Mouse (Mus musculus) kidney, postnatal 14 days (tissue): ENCODE measurements at regions not wholly inside any gene's neighbourhood (a gene's known extent, or its start where the extent isn't known, plus 50 kb on each side); places are given as distances from the start of the nearest gene placed in this dataset.
"Not testable (repeated sequence)": the region's sequence is repeated elsewhere in the genome, so short reads cannot be mapped to it uniquely, and the experiment has no call there.

Source experiments
- DNase-seq: peaks from one replicate; pipeline ENCODE4 v3.0.0; 2022; ENCODE audit warnings: mixed read lengths

DNA sequence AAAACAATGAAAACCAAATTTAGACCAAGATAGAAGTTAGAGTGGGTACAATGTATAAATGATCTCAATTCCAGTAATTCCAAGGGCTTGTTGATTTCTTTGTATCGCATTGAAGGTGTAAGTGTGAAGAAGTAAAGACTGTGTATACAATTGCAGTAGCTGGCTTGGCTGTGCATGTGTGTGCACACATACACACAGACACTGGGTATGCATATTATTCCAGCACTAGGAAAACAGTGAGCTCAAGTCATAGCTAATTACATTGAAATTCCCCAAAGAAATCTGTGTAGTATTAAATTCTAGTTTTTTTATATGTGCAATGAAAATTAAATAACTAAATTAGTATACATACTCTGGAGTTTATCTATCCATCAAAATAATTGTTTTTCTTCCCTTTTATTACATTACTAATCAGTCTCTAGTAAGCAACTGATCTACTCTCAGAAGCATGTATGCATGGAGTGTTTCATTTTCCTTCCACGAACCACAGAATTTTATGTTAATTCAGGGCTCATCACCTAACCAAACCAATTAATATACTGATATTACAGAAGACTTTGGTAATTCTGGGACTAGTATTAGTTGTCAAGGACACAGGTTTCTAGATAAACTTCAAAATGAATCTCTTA is 56.5 kb downstream of the Gm8797 start:
- DNase-seq, result no peak

DNA sequence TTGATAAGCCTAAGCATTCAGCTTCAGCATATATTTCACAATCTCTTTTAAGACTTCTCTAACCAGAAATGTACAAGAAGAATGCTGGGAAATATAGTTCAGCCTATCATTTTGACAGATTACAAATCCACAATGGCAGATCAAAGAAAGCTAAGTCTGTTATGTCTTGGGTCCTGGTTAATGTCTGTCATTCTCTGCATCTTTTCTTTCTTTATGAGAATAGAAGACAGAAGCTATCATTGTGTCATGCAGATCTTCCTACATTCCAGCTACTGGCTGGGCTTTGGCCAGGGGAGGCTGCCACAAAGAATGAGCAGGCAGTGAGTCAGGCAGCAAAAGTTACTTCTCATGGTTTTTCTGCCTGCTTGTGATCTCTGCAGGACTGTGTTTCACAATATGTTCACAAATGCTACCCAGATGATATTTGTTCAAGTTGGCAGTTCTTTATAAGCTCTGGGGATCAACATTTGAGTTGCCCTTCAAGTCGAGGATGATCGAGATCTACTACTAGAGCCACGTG is 60.5 kb downstream of the Gm8797 start:
- DNase-seq, result no peak

DNA sequence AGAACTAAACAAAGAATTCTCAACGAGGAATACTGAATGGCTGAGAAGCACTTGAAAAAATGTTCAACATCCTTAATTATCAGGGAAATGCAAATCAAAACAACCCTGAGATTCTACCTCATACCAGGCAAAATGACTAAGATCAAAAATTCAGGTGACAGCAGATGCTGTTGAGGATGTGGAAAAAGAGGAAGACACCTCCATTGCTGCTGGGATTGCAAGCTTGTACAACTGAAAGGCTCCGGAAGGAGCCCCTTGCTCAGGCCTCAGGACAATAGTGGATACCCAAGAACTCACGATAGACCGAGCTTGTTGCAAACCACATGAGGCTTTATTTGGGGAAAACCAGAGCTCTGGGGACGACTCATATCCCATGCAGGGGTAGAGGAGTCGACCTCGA is 69.6 kb downstream of the Gm8797 start:
- DNase-seq, result not testable (repeated sequence)

DNA sequence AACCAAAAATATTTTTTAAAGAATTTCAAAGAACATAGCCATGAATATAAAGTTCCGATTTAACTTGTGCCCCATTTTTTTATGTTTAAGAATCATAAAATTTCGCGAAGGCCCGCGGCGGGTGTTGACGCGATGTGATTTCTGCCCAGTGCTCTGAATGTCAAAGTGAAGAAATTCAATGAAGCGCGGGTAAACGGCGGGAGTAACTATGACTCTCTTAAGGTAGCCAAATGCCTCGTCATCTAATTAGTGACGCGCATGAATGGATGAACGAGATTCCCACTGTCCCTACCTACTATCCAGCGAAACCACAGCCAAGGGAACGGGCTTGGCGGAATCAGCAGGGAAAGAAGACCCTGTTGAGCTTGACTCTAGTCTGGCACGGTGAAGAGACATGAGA is 109.6 kb downstream of the Gm8797 start:
- peak; percentile 100 for DNase-seq

- DNase-seq, result no peak
Observed at GRCm38 (mm10) chr3:5870407-5870806, 119.8 kb downstream of the Gm8797 start.

GRCm38 (mm10) chr3:5879113-5879512 is 128.5 kb downstream of the Gm8797 start:
- no peak for DNase-seq

DNA sequence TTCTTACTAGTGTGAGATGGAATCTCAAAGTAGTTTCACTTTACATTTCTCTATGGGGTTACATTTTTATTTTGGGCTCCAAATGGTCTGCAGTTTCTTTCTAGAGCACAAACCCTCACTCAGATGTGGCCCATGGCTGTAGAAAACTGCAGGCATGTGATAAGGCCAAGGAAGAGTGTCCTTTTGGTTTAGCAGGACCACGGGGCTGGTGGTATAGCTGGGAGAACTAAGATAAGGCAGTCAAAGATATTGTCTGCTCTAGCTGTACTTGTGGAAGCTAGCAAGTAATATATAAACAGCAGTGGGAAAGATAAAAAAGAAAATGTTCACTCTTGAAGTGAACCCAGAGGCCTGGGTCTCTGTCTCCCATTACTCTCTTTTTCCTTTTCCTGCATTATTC is 166.9 kb downstream of the Gm8797 start:
- DNase-seq, result no peak

DNA sequence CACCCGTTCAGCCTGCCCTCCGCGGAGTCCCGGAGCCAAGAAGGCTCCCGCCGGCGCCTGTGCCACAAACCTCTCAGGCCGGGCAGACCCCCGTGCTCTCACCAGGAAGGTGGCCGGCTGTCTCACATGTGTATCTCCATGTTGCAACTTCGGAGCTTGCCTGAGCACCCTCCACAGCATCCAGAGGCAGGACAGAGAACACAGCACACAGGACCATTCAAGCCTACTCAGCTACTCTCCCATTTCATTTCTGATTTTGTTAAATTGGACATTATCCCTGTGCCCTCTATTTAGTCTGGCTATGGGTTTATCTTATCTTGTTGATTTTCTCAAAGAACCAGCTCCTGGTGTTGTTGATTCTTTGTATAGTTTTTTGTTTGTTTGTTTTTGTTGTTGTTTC is 199.6 kb downstream of the Gm8797 start:
- not testable (repeated sequence) for DNase-seq

DNA sequence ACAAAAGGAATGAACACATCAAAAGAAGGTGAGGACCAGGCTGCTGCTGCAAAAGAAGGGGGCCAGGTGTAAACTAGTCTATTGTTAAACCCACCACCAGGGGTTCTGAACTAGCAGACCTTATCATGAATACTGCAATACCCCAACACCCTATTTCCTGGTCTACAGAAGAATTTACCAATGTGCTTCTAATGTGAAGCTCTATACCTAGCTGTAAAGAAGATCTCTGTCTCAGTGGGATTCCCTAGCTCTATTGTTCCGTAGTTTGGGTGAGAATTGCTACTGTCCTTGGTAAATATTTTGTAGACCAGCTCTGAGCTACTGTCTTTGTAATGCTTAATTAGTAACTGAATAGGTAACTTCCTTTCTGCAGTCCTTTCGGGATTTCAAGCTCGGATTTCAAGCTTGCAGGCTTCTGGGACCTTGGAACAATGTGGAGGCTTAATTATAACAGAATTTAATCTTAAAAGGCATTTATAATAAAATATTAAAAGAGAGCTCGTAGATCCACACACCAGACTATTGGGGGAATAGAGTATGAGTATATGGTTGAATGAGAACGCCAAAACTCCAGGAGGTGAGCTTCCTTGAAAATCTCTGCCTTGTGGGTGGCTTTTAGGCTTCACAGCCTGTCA is 238.5 kb downstream of the Gm8797 start:
- DNase-seq, result not testable (repeated sequence)

- no peak for DNase-seq
Observed at GRCm38 (mm10) chr3:6004423-6004822, 253.8 kb downstream of the Gm8797 start.

GRCm38 (mm10) chr3:6018749-6019148 is 268.1 kb downstream of the Gm8797 start:
- DNase-seq, result no peak

DNA sequence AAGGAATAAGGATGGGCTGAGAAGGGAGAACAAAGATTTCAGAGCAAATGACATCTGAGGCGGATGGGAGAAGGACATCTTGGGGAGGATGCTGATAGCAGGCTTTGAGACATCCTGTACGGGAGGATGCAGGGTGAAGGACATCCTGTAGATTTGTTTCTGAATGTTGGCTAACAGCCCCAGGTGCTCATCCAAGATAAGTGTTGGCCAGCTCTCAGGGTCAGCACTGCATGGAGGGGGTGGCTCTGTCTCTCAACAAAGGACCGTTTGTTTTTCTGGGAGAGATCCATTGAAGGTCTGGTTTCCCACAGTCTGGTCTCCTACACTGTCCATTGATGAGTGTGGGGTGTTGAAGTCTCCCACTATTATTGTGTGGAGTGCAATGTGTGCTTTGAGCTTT is 290.7 kb downstream of the Gm8797 start:
- not testable (repeated sequence) for DNase-seq

DNA sequence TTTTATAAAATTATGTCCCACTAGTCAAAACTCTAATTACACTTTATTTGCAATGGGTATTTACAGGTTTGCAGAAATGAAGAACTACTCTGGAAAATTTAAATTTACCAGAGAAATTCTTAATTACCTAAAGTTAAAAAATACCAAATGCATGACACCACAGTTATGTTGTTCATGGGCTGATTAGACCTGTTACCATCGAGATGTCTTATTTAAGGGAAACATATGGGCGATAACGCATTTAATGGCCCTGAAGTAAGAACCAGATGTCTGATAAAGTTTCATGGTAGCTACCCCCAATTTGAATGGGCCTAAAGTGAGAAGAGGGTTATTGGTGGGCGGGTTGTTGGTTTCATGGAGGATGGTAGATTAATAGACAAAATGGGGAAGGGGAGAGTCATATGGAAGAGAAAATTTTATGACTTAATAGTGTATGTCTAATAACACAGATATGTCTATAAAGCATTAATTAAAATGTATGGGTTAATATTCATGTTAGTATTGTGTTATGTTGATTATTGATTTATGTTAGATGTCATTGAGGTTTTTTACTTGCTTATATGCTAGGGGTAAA is 299.0 kb downstream of the Gm8797 start:
- no peak for DNase-seq

DNA sequence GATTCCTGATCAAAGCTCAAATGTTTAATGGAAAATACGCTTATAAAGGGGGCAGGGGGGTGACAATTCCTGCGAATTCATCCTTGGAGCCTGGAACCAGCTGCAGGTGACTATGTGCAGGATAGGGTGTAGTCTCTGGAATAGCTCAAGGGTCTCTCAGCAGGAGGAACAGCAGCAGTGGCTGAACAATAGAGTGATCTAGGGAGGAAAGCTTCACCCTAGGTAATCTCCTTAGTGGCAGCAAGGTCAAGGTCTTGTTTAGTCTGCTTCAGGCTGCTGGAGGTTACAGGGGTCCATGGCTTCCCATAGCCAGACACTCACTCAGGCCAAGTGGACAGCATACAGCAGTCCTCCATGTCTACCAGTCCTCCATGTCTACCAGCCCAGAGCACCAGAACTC is 301.3 kb downstream of the Gm8797 start:
- no peak for DNase-seq

- DNase-seq, result no peak
Observed at GRCm38 (mm10) chr3:6083855-6084254, 333.2 kb downstream of the Gm8797 start.

DNA sequence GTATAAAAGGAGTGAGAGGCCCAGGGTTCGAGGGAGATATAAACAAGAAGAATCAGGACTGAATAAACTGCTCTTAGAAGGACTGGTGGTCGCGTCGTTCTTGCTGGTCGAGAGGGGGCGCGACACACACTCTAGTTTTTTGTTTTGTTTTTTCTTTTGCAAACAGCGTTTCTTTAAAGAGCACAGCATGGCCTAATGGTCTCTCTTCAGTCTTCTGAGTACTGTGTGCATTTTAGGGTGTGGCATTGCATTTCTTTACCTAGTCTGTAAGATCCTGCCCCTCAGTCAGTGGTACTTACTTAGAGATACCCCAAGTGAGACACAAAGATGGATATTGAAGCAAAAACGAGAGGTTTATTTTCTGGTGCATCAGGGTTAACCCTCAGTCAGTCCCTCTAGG is 336.7 kb downstream of the Gm8797 start:
- no peak for DNase-seq

DNA sequence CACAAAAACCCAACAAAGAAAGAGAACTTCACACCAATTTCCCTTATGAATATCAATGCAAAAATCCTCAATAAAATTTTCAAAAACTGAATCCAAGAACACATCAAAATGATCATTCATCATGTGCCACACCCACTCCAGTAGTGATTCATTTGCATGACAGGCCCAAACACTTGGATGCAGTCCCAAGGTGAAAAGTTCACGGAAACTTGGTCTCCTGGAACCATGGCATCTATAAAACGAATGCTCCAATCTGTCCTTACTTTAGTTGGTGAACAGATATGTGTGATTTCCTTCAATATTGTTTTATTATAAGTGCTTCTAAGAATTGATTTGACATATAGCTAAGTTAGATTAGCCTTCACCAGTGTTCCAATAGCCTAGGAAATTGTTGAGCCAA is 343.3 kb downstream of the Gm8797 start:
- no peak for DNase-seq

DNA sequence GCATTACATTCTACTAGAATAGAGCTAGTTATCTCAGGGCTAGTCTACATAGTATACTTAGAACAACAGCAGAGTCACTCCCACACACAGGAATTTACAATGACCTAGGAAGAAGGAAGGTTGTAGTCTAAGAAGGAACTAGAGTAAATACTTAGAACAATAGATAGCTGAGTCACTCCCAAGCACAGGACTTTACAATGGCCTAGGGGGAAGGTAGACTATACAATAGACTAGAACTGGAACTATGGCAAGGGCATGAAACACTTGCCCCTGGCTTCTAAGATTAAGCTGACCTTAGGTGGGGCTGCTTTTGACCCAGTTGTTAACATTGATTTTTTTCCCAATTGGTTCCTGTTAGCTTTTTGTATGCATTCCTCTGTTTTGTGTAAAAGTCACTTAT is 343.8 kb downstream of the Gm8797 start:
- not testable (repeated sequence) for DNase-seq

GRCm38 (mm10) chr3:6100863-6101262 is 350.3 kb downstream of the Gm8797 start:
- DNase-seq, result no peak

DNA sequence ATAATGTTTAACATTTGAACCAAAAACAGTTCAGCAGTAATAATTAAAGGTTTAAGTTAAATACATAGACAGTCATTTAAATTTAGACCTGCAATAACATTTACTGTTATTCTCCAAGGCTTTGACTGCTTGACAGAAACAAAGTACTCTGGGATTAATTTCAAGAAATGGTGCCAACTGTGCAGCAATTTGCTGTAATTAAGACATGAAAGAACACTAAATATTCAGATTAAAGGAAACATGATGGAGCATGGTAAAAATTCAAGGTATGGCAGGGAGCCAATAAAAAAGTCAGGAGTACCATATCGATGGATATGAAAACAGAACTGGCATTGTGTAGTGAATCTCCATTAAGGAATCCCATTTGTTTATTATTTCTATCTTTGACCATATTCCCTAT is 352.3 kb downstream of the Gm8797 start:
- DNase-seq, result no peak

DNA sequence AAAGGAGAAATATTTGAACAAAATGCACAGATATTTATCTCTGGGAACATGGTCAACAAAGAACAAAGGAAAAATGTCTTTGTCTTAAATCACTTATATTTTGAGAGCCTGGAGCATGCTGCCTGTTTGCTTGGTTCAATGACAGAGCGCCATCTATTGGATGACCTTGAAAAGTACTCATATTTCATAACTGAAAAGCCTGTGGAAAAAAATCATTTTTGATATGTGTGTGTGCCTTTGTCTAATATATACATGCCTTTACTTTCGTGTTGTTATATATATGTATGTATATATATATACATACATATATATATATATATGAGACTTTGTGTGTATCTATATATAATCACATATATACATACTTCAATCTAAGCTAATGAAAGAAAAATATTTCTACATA is 356.1 kb downstream of the Gm8797 start:
- no peak for DNase-seq

DNA sequence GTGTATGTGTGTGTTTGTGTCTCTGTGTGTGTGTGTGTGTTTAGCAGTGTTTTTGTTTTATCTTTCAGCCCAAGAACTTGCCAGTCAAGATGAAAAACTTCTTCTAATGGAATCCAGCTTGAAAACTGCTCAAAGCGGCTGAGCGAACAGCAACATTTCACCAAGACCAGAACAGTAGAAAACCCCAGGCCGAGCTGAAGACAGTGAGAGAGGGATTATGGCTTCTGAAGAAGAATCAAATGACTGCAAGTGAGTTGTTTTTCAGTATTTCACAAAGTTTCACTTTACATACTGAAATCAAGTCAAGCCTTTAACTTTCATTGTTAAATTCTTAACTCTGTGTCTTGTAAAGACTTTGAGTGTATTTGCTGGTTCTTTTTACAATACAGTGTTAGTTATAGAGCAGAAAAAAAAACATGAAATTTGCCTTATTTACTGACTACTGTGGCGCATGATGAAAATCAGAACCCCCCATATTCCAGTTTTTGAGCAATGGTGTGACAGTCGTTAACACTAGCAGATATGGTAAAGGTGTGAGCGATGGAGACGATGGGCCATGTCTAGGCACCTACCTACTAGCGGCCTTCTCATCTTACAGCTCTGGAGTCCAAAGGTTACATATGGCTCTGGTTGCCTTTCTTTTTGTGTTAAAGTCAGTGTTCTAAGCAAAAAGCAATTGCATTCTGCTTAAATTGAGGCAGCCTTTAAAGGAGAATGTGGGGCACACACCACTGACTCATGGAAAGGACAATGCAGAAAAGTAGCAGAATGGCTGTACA is 357.0 kb downstream of the Gm8797 start:
- DNase-seq, result no peak

- no peak for DNase-seq
Observed at GRCm38 (mm10) chr3:6118721-6119120, 368.1 kb downstream of the Gm8797 start.

DNA sequence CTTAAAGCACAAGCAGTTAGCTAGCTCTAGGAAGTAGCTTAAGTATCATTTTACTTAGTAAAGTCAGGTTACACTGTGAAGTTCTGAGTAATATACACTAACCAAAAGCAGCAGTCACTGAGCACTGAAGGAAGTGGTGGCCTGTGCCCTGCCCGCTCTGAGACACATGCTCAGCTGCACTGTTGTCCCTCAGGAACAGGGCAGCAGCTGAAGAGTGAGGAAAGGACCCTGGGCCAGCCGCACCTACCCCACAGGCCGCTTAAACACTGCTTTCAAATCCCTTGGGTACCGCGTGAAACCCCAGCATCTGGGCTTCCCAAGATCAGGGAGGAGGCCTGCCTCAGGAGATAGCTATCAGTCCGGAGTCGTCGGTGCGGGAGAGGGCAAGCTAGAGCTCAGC is 385.1 kb downstream of the Gm8797 start:
- not testable (repeated sequence) for DNase-seq
